Mouse (Mus musculus): Measurements from ENCODE around the gene Serpina3b.

DNA sequence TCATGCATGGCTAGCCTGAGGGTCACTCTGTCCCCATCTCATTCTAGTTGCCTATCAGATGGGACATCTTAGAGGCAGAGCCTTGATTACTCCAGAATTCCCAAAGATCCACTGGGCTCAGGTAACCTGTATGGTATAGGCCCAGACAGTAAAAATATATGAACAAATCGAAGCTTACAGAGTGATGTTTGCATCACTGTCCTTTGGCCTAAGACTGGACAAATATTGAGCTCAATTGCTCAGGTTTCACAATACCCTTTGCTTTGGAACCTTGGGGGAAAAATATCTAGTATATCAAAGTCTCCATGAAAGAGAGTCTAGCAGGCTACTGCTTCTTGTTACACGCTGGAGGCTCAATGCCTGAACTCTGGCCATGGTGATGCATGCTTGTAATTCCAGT, 37.7 kb upstream of the Serpina3b start:
- TF ChIP-seq CTCF (IDR thresholded peaks at IDR 0.05; ENCODE audit: low read depth) (no peak), EP300 (optimal IDR thresholded peaks at IDR 0.05) (no peak)
